Mouse (Mus musculus): ENCODE results near the gene Hoxa10. TPM values are rescaled to one million over a fixed set of nuclear protein-coding genes. Genes with fewer than 3 reads are reported as not detected.

Hoxa10 gene
- total and polyA plus RNA-seq, 2 experiments: not detected

GRCm38 (mm10) chr6:52227470-52228222 is 13.0 kb downstream of the Hoxa10 start:
- TF ChIP-seq CTCF (IDR thresholded peaks at IDR 0.05; ENCODE audit: low read depth, low read length) (no peak), POLR2A (IDR thresholded peaks at IDR 0.05; ENCODE audit: extremely low read depth, insufficient read depth, low read length) (no peak)
- no peak overlapping the region for H3K4me3 ChIP-seq (ENCODE audit: insufficient read depth, low read depth, low read length)
- no peaks in the 10 kb centered on the region for H3K79me2 ChIP-seq (ENCODE audit: control insufficient read depth, insufficient read depth, low read length)
- no peaks in the 10 kb centered on the region for H3K36me3 ChIP-seq (ENCODE audit: control insufficient read depth, insufficient read depth, low read length)
- H3K4me1 ChIP-seq (ENCODE audit: control insufficient read depth, insufficient read depth, low read length): no peaks in the 10 kb centered on the region
- peaks cover 43% of the 10 kb centered on the region for H3K27me3 ChIP-seq (ENCODE audit: control insufficient read depth, insufficient read depth, low read length)
- no peak overlapping the region for H3K9ac ChIP-seq (ENCODE audit: low read depth, low read length)
- DNase-seq (ENCODE audit: extremely low read depth, low read depth, low spot score): no peak
- no peak overlapping the region for H3K27ac ChIP-seq (replicated peaks; ENCODE audit: insufficient read depth, low read depth, low read length)
- 10% methylated on average over 11 of the region's 11 CpGs for WGBS

- H3K79me2 ChIP-seq (ENCODE audit: control insufficient read depth, insufficient read depth, low read length): no peaks in the 10 kb centered on the region
- no peak overlapping the region for H3K27ac ChIP-seq (replicated peaks; ENCODE audit: insufficient read depth, low read depth, low read length)
- H3K27me3 ChIP-seq (ENCODE audit: control insufficient read depth, insufficient read depth, low read length): peaks cover 40% of the 10 kb centered on the region
- H3K9ac ChIP-seq (ENCODE audit: low read depth, low read length): no peak overlapping the region
- WGBS: 9% methylated on average over 26 of the region's 26 CpGs
- no peaks in the 10 kb centered on the region for H3K4me1 ChIP-seq (ENCODE audit: control insufficient read depth, insufficient read depth, low read length)
- H3K36me3 ChIP-seq (ENCODE audit: control insufficient read depth, insufficient read depth, low read length): no peaks in the 10 kb centered on the region
- H3K4me3 ChIP-seq (ENCODE audit: insufficient read depth, low read depth, low read length): no peak overlapping the region
- TF ChIP-seq CTCF (IDR thresholded peaks at IDR 0.05; ENCODE audit: low read depth, low read length): no peak
- no peak for TF ChIP-seq POLR2A (IDR thresholded peaks at IDR 0.05; ENCODE audit: extremely low read depth, insufficient read depth, low read length)
- no peak for DNase-seq (ENCODE audit: extremely low read depth, low read depth, low spot score)
Measured at GRCm38 (mm10) chr6:52226569-52227257, 13.9 kb downstream of the Hoxa10 start.

GRCm38 (mm10) chr6:52225612-52226568 is 14.8 kb downstream of the Hoxa10 start:
- WGBS: 8% methylated on average over 69 of the region's 69 CpGs
- H3K79me2 ChIP-seq (ENCODE audit: control insufficient read depth, insufficient read depth, low read length): no peaks in the 10 kb centered on the region
- DNase-seq (ENCODE audit: extremely low read depth, low read depth, low spot score): no peak
- H3K4me1 ChIP-seq (ENCODE audit: control insufficient read depth, insufficient read depth, low read length): peaks cover 3% of the 10 kb centered on the region; the same call in 1 of the 2 replicates
- H3K9ac ChIP-seq (ENCODE audit: low read depth, low read length): no peak overlapping the region
- no peak overlapping the region for H3K4me3 ChIP-seq (ENCODE audit: insufficient read depth, low read depth, low read length)
- H3K36me3 ChIP-seq (ENCODE audit: control insufficient read depth, insufficient read depth, low read length): no peaks in the 10 kb centered on the region
- no peak overlapping the region for H3K27ac ChIP-seq (replicated peaks; ENCODE audit: insufficient read depth, low read depth, low read length)
- peaks cover 41% of the 10 kb centered on the region for H3K27me3 ChIP-seq (ENCODE audit: control insufficient read depth, insufficient read depth, low read length)
- no peak for TF ChIP-seq POLR2A (IDR thresholded peaks at IDR 0.05; ENCODE audit: extremely low read depth, insufficient read depth, low read length)
- no peak for TF ChIP-seq CTCF (IDR thresholded peaks at IDR 0.05; ENCODE audit: low read depth, low read length)

DNA sequence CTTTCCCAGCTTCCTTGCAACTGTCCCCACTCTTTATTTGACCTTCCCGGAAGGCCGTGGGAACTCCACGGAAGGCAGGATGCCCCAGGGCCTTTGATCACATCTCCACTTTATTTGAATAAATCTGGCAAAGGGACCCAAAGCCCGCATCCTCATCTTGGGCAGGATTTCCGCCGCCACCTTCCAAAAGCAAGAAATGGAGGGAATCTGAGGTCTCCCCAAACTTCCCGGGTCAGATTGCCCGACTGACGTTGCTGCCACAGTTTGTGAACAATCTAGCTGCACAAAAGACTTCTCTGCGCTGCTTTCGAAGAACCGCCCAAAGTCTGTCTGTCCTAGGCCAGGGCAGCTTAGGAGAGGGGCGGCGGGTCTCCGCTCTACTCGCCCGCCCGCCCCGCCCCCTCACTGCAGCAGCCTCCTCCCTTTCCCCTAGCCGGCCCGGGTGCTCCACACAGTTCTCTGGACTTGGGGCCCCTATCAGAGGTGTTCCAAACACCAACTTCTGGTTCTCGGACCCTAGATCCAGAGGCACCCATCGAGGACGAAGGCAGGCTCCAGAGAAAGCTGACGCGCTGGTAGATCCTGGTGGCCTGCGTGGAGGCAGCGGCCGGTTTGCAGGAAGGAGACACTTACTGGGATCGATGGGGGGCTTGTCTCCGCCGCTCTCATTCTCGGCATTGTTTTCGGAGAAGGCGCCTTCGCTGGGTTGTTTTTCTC is 15.6 kb downstream of the Hoxa10 start:
- no peak for DNase-seq (ENCODE audit: extremely low read depth, low read depth, low spot score)
- Histone ChIP-seq H3K9ac (ENCODE audit: low read depth, low read length) (no peak overlapping the region), H3K36me3 (ENCODE audit: control insufficient read depth, insufficient read depth, low read length) (no peaks in the 10 kb centered on the region), H3K27me3 (ENCODE audit: control insufficient read depth, insufficient read depth, low read length) (peaks cover 37% of the 10 kb centered on the region), H3K4me1 (ENCODE audit: control insufficient read depth, insufficient read depth, low read length) (peaks cover 3% of the 10 kb centered on the region; the same call in 1 of the 2 replicates), H3K4me3 (ENCODE audit: insufficient read depth, low read depth, low read length) (no peak overlapping the region), H3K27ac (replicated peaks; ENCODE audit: insufficient read depth, low read depth, low read length) (no peak overlapping the region), H3K79me2 (ENCODE audit: control insufficient read depth, insufficient read depth, low read length) (no peaks in the 10 kb centered on the region)
- 5% methylated on average over 36 of the region's 36 CpGs for WGBS
- TF ChIP-seq POLR2A (IDR thresholded peaks at IDR 0.05; ENCODE audit: extremely low read depth, insufficient read depth, low read length) (no peak), CTCF (IDR thresholded peaks at IDR 0.05; ENCODE audit: low read depth, low read length) (no peak)
